8 mouse cellular contexts compared by ENCODE assay signal in genomic region chr8:47135586-47135985, GRCm38 (mm10).
DNase-seq lines count a peak whose midpoint lies in the region; ATAC-seq lines count a peak whose summit lies in the region.

No protein-coding gene starts in this region.

- H3K4me1 ChIP-seq in hindbrain, embryonic 10.5 days (replicated peaks) = peaks cover 16% of the 10 kb centered on the region
- H3K4me1 ChIP-seq in limb, embryonic 10.5 days = peaks cover 20% of the 10 kb centered on the region
- H3K4me1 ChIP-seq in stomach, embryonic 14.5 days (ENCODE audit: control insufficient read depth, insufficient read depth, low read length) = 0 out of 2 replicates have a peak, but pooled peaks cover 3% of the 10 kb centered on the region

- H3K36me3 ChIP-seq in hindbrain, embryonic 10.5 days = no peaks in the 10 kb centered on the region
- H3K36me3 ChIP-seq in limb, embryonic 10.5 days = no peaks in the 10 kb centered on the region
- no peaks in the 10 kb centered on the region for H3K36me3 ChIP-seq in stomach, embryonic 14.5 days (ENCODE audit: control insufficient read depth, insufficient read depth, low read length)

- no peaks in the 10 kb centered on the region for H3K9me3 ChIP-seq in hindbrain, embryonic 10.5 days
- H3K9me3 ChIP-seq in limb, embryonic 10.5 days (replicated peaks) = no peaks in the 10 kb centered on the region
- no peaks in the 10 kb centered on the region for H3K9me3 ChIP-seq in stomach, embryonic 14.5 days (ENCODE audit: control insufficient read depth, low read depth, low read length)

- peak; percentile 2; the same call in 1 of the 2 replicates for ATAC-seq in stomach, embryonic 14.5 days (ENCODE audit: insufficient number of reproducible peaks, insufficient read depth, low FRiP score, low read depth)

- DNase-seq in retina, postnatal 1 day = peak; percentile 10
- DNase-seq in retina, embryonic 14.5 days (ENCODE audit: low spot score) = no peak
- peak; percentile 14 for DNase-seq in hindbrain, embryonic 10.5 days (ENCODE audit: low spot score)
- DNase-seq in limb, embryonic 10.5 days (ENCODE audit: low spot score) = peak; percentile 44
- DNase-seq in adrenal gland, adult 8-10 months = no peak
- no peak for DNase-seq in layer of hippocampus, adult 8-10 months (ENCODE audit: low spot score in 2 of 2)
- no peak for DNase-seq in right cerebral cortex, postnatal 36 days (ENCODE audit: low spot score in 2 of 2)

- H3K9ac ChIP-seq in stomach, embryonic 14.5 days (replicated peaks; ENCODE audit: low read depth, low read length) = no peak overlapping the region

- H3K27me3 ChIP-seq in hindbrain, embryonic 10.5 days (ENCODE audit: insufficient read depth, poor library complexity, severe bottlenecking) = no peaks in the 10 kb centered on the region
- H3K27me3 ChIP-seq in limb, embryonic 10.5 days (ENCODE audit: low read depth, poor library complexity, severe bottlenecking) = no peaks in the 10 kb centered on the region
- H3K27me3 ChIP-seq in stomach, embryonic 14.5 days (ENCODE audit: control insufficient read depth, insufficient read depth, low read length) = no peaks in the 10 kb centered on the region

- peak overlapping the region; percentile 30 for H3K4me3 ChIP-seq in hindbrain, embryonic 10.5 days
- H3K4me3 ChIP-seq in limb, embryonic 10.5 days = peak overlapping the region; percentile 38
- peak overlapping the region; percentile 17; the same call in 1 of the 2 replicates for H3K4me3 ChIP-seq in stomach, embryonic 14.5 days (ENCODE audit: low read depth, low read length)

- 18% methylated on average over 9 of the region's 9 CpGs for WGBS in hindbrain, embryonic 10.5 days
- 18% methylated on average over 9 of the region's 9 CpGs for WGBS in limb, embryonic 10.5 days
- 10% methylated on average over 9 of the region's 9 CpGs for WGBS in stomach, embryonic 14.5 days

- peak overlapping the region; percentile 40 for H3K4me2 ChIP-seq in stomach, embryonic 14.5 days (replicated peaks; ENCODE audit: low read depth, low read length)

- H3K27ac ChIP-seq in hindbrain, embryonic 10.5 days = no peak overlapping the region
- H3K27ac ChIP-seq in limb, embryonic 10.5 days = peak overlapping the region; percentile 53; the same call in 1 of the 2 replicates
- no peak overlapping the region for H3K27ac ChIP-seq in stomach, embryonic 14.5 days (ENCODE audit: low read length)

Comparison
In these comparisons a context has a peak if more than half of its experiments do, and no peak if none do; other contexts are left out.
1. DNase-seq: peak in retina, postnatal 1 day (single experiment), hindbrain, embryonic 10.5 days (single experiment) and limb, embryonic 10.5 days (single experiment); none in retina, embryonic 14.5 days (single experiment), adrenal gland, adult 8-10 months (single experiment), layer of hippocampus, adult 8-10 months (0 of 2) and right cerebral cortex, postnatal 36 days (0 of 2).
2. Peak in every context shown above with its lines, with median percentiles within 50 percentile points of each other: H3K4me3 ChIP-seq.